8 mouse cellular contexts compared by ENCODE assay signal in the genomic region with DNA sequence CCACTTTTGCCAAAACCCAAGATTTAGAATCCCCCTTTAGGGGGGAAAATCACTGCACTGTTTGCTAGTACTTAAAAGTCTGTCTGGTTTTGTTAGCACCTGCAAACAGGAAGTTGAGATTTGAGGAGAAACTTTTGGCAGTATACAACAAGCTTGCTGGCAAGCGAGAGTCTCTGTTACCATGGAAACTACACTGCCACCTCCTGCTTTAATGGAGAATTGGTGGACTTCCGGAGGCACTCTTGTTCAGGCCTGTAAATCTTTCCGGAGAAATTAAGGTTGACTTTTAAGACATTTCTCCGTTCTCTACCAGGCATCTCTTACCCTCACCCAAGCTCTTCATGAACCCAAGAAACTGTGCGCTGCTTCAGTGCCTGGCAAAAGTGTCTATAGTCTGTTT.
A peak's percentile ranks its signal among the peaks of the same experiment; 100 is the strongest.
DNase-seq lines count a peak whose midpoint lies in the region; ATAC-seq and TF ChIP-seq lines count a peak whose summit lies in the region.

No protein-coding gene starts in this region.

- no peaks in the 10 kb centered on the region for H3K9me3 ChIP-seq in ES-Bruce4 (replicated peaks; ENCODE audit: control insufficient read depth, insufficient read depth, low read length, poor library complexity, severe bottlenecking)
- no peaks in the 10 kb centered on the region for H3K9me3 ChIP-seq in forebrain, embryonic 15.5 days
- H3K9me3 ChIP-seq in limb, embryonic 14.5 days (ENCODE audit: control insufficient read depth, low read length): no peaks in the 10 kb centered on the region
- H3K9me3 ChIP-seq in stomach, embryonic 15.5 days: no peaks in the 10 kb centered on the region

- no peak for ATAC-seq in forebrain, embryonic 15.5 days (replicated peaks)
- no peak for ATAC-seq in limb, embryonic 14.5 days (ENCODE audit: low FRiP score, low read depth)
- ATAC-seq in stomach, embryonic 15.5 days (ENCODE audit: insufficient read depth, low FRiP score, low read depth): no peak

- TF ChIP-seq CTCF in ES-Bruce4 (IDR thresholded peaks at IDR 0.05; ENCODE audit: low read depth, low read length): no peak
- no peak for TF ChIP-seq CTCF in cerebellum, adult 2 months (IDR thresholded peaks at IDR 0.05; ENCODE audit: borderline replicate concordance, insufficient read depth, low read depth, low read length)

- H3K4me1 ChIP-seq in ES-Bruce4 (ENCODE audit: control insufficient read depth, insufficient read depth, low read length): peaks cover 10% of the 10 kb centered on the region
- peaks cover 58% of the 10 kb centered on the region for H3K4me1 ChIP-seq in forebrain, embryonic 15.5 days
- H3K4me1 ChIP-seq in limb, embryonic 14.5 days (ENCODE audit: control insufficient read depth, insufficient read depth, low read length): peaks cover 66% of the 10 kb centered on the region
- H3K4me1 ChIP-seq in stomach, embryonic 15.5 days: peaks cover 50% of the 10 kb centered on the region
- peaks cover 2% of the 10 kb centered on the region for H3K4me1 ChIP-seq in cerebellum, adult 2 months (ENCODE audit: control insufficient read depth, insufficient read depth, low read length)

- H3K27me3 ChIP-seq in ES-Bruce4 (ENCODE audit: control insufficient read depth, insufficient read depth, low read length, poor library complexity, severe bottlenecking): no peaks in the 10 kb centered on the region
- H3K27me3 ChIP-seq in forebrain, embryonic 15.5 days: no peaks in the 10 kb centered on the region
- H3K27me3 ChIP-seq in limb, embryonic 14.5 days (ENCODE audit: control insufficient read depth, insufficient read depth, low read length): no peaks in the 10 kb centered on the region
- no peaks in the 10 kb centered on the region for H3K27me3 ChIP-seq in stomach, embryonic 15.5 days (replicated peaks)
- H3K27me3 ChIP-seq in cerebellum, adult 2 months (ENCODE audit: control insufficient read depth, insufficient read depth, low read length): no peaks in the 10 kb centered on the region

- TF ChIP-seq EP300 in ES-Bruce4 (IDR thresholded peaks at IDR 0.05; ENCODE audit: insufficient read depth, low read depth, low read length): no peak

- H3K4me3 ChIP-seq in ES-Bruce4 (ENCODE audit: low read depth, low read length): no peak overlapping the region
- H3K4me3 ChIP-seq in forebrain, embryonic 15.5 days: no peak overlapping the region
- no peak overlapping the region for H3K4me3 ChIP-seq in limb, embryonic 14.5 days (replicated peaks; ENCODE audit: low read length)
- no peak overlapping the region for H3K4me3 ChIP-seq in stomach, embryonic 15.5 days (replicated peaks)
- H3K4me3 ChIP-seq in cerebellum, adult 2 months (replicated peaks; ENCODE audit: insufficient read depth, low read depth, low read length): no peak overlapping the region

- peak overlapping the region; percentile 81 for H3K27ac ChIP-seq in ES-Bruce4 (ENCODE audit: insufficient read depth, low read length)
- peak overlapping the region; percentile 79 for H3K27ac ChIP-seq in forebrain, embryonic 15.5 days (replicated peaks)
- 0 out of 2 replicates have a peak overlapping the region, but pooled peaks have one; percentile 44 for H3K27ac ChIP-seq in limb, embryonic 14.5 days (replicated peaks; ENCODE audit: low read depth, low read length)
- peak overlapping the region; percentile 83 for H3K27ac ChIP-seq in stomach, embryonic 15.5 days
- H3K27ac ChIP-seq in cerebellum, adult 2 months (ENCODE audit: insufficient read depth, low read length): no peak overlapping the region

- TF ChIP-seq POLR2A in ES-Bruce4 (IDR thresholded peaks at IDR 0.05; ENCODE audit: insufficient read depth, low read length): no peak
- no peak for TF ChIP-seq POLR2A in limb, embryonic 14.5 days (IDR thresholded peaks at IDR 0.05; ENCODE audit: borderline replicate concordance, extremely low read depth, insufficient read depth, insufficient read length)
- no peak for TF ChIP-seq POLR2A in cerebellum, adult 2 months (IDR thresholded peaks at IDR 0.05; ENCODE audit: borderline replicate concordance, insufficient read depth, low read length)

- WGBS in forebrain, embryonic 15.5 days: 6% methylated on average over 5 of the region's 5 CpGs
- 9% methylated on average over 5 of the region's 5 CpGs for WGBS in limb, embryonic 14.5 days
- WGBS in stomach, embryonic 15.5 days: 18% methylated on average over 5 of the region's 5 CpGs
- 55% methylated on average over 5 of the region's 5 CpGs for WGBS in cerebellum, adult 2 months

- no peak overlapping the region for H3K9ac ChIP-seq in ES-Bruce4 (ENCODE audit: low read depth, poor library complexity, severe bottlenecking)
- no peak overlapping the region for H3K9ac ChIP-seq in forebrain, embryonic 15.5 days (replicated peaks)
- no peak overlapping the region for H3K9ac ChIP-seq in limb, embryonic 14.5 days (ENCODE audit: low read depth, low read length, severe bottlenecking)
- no peak overlapping the region for H3K9ac ChIP-seq in stomach, embryonic 15.5 days

- DNase-seq in 3134 (ENCODE audit: extremely low read depth, insufficient read length, low spot score): peak; percentile 18
- DNase-seq in limb, embryonic 14.5 days (ENCODE audit: low spot score): peak; percentile 78
- DNase-seq in cerebellum, postnatal 36 days: no peak
- no peak for DNase-seq in layer of hippocampus, postnatal 14 days (ENCODE audit: low spot score in 2 of 2)
- DNase-seq in cerebellum, adult 2 months: no peak

- peak overlapping the region; percentile 26; the same call in 1 of the 2 replicates for H3K4me2 ChIP-seq in forebrain, embryonic 15.5 days (replicated peaks)
- peak overlapping the region; percentile 24; the same call in 1 of the 2 replicates for H3K4me2 ChIP-seq in limb, embryonic 14.5 days (replicated peaks; ENCODE audit: low read depth, low read length, severe bottlenecking)
- H3K4me2 ChIP-seq in stomach, embryonic 15.5 days: peak overlapping the region; percentile 36

- no peaks in the 10 kb centered on the region for H3K36me3 ChIP-seq in ES-Bruce4 (ENCODE audit: control insufficient read depth, insufficient read depth, low read length, poor library complexity, severe bottlenecking)
- H3K36me3 ChIP-seq in forebrain, embryonic 15.5 days: no peaks in the 10 kb centered on the region
- H3K36me3 ChIP-seq in limb, embryonic 14.5 days (ENCODE audit: control insufficient read depth, insufficient read depth, low read length): no peaks in the 10 kb centered on the region
- H3K36me3 ChIP-seq in stomach, embryonic 15.5 days: no peaks in the 10 kb centered on the region

Comparison
In these comparisons a context has a peak if more than half of its experiments do, and no peak if none do; other contexts are left out.
1. DNase-seq: peak in 3134 (single experiment) and limb, embryonic 14.5 days (single experiment); none in cerebellum, postnatal 36 days (0 of 2), layer of hippocampus, postnatal 14 days (0 of 2) and cerebellum, adult 2 months (0 of 2).
2. Peak in every context shown above with its lines, with median percentiles within 50 percentile points of each other: H3K4me2 ChIP-seq.